Mouse (Mus musculus) frontal cortex, adult (tissue): Measurements from ENCODE around the gene Zfp948.

Source experiments
- ATAC-seq: cut with Nextera tagmentation; 2 replicates; pipeline ENCODE4 v1.9.2; 2017; ENCODE audit warnings: mild to moderate bottlenecking, moderate library complexity, mixed read lengths; ENCODE audit not compliant: low TSS enrichment

Zfp948 gene

GRCm38 (mm10) chr17:21566728-21567349 is at the start of gene Zfp948:
TSS of gene Zfp948 (plus strand) at chr17:21567008.
- ATAC-seq, result peak; percentile 98

DNA sequence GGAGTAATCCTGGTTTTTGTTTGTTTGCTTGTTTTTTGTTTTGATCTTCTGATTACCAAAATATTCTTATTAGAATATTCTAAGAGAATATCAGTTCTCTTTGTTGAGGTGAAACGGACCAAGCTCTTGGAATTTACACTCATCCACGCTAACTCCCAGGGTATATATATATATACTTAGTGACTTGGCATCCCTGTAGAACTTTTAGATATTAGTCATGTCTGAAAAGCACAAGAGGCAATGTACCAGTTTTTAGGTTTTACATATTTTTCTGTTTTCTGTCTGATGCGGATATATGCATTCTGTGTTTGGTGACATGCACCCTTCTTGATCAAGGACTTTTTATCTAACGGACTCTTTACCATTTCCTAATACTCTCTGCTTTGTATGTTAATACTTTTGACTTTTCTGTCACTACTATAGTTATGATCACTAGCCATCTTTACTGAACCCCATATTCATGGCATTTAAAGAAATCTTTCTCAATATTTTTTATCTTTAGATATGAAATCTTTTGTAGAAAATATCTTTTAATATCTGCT is 49.6 kb upstream of the Zfp948 start:
- no peak for ATAC-seq

DNA sequence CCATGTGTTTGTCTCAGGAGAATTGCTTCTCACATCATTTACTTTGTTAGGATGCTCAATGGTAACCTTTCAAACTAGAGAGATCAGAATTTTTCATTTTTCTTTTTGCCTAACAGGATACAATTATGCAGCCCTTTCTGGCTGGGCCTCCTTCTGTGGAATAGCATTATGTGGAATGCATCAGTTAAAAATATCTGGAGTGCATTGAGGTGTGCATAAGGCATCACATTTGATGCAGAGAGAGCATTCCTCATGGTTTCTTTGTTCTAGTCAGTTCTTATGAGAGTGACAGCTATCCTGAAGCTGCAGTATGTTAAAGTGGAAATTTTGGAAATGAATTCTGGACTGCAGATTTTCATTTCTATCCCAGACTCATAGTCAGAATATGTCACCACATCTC is 40.5 kb upstream of the Zfp948 start:
- no peak for ATAC-seq

- ATAC-seq, result no peak
Observed at GRCm38 (mm10) chr17:21530645-21531330, 36.0 kb upstream of the Zfp948 start.

GRCm38 (mm10) chr17:21531621-21532020 is 35.2 kb upstream of the Zfp948 start:
- ATAC-seq, result no peak

GRCm38 (mm10) chr17:21532101-21532951 is 34.5 kb upstream of the Zfp948 start:
- ATAC-seq, result peak; percentile 84

- no peak for ATAC-seq
Observed at GRCm38 (mm10) chr17:21533961-21534360, 32.8 kb upstream of the Zfp948 start.

DNA sequence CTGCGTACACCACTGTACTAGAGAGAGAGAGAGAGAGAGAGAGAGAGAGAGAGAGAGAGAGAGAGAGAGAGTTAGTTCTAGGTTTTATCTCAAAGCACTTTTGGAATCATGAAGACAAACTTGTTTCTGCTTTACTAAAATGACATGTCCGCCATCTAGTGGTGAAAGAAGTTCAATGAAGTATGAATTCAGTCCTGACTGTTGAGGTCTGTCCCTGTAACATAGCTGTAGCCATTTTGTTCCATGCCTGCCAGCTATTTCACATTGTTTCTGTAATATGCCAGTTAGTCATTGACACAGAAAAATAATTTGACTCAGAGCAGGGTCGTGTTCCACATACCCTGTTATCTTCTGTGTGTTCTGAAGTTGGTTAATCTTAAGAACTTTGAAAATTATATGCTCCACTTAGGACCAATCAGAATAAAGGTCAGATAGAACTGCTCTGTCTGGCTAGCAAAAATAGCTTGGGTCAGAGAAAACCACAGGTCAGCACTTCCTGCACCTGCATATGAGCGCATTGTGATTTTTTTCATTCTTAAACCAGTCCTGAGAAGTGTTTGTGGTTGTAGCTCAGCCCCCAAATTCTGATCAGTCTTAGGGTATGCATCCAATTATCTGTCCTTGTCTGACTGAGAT is 32.2 kb upstream of the Zfp948 start:
- peak; percentile 63 for ATAC-seq

DNA sequence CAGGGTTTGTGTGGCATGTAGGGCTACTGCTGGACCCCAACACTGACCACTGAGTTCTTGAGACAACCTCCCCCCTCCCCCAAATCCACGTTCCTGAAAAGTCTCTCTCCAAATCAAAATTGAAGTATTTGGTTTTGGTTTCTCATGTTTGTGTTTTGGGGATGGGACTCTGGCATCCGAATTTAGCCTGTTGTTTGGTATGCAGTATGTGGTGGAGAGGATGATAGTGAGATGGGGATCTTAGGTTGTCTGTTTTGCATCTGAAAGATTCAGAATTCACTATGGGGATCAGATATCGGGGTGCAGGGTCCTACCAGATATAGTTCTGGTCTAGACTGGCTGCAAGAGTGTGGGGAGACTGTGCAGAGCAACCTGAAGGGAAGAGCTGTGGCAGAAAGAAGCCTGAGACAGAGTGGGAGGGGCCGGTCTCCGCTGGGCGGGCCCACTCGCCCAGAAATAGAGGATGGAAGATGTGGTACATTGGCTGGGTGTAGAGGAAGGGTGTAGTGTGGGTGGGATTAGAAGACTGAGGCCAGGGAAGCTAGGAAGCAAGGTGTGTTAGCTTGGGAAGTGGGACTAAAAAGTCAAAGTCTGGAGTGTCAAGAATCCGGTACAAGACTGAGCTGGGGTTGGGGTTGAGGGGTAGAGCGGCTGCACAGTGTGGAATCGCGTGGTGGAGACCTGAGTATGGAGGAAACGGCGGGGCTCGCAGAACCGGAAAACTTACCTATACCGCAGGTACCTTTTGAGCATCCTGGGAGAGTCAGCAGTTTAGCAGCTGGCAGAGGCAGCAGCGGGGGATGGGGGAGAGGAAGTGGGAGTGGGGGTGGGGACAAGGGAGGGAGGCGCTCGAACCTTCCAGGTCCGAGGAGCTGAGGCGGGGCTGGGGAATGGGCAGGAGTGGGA is 31.5 kb upstream of the Zfp948 start, which contains the start of gene Zfp52:
Gene Zfp52 (plus strand): TSS at position 444 of the 906 bp plus-strand sequence.
- peak; percentile 81 for ATAC-seq

DNA sequence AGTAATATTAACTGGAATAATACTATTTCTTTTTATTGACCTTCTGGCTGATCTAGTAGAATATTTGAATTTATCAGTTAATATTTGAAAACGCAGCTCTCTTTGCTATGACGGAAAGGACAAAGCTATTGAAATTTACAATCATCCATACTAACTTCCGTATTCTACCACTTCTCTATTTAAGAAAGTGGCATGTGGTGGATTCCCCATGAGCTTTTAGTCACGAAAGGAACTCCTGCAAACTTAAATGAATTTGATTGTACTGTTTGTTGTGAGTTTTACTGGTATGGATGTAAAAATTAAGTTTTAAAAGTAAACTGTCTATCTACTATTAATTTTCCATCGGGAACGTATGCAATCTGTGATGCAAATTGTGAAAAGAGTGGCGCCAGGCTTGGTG is 30.7 kb upstream of the Zfp948 start:
- no peak for ATAC-seq

GRCm38 (mm10) chr17:21536676-21537075 is 30.1 kb upstream of the Zfp948 start:
- ATAC-seq, result no peak

- no peak for ATAC-seq
Observed at GRCm38 (mm10) chr17:21557831-21558230, 9.0 kb upstream of the Zfp948 start.

GRCm38 (mm10) chr17:21566220-21566619 is 588 bp upstream of the Zfp948 start:
- ATAC-seq, result peak; percentile 90

DNA sequence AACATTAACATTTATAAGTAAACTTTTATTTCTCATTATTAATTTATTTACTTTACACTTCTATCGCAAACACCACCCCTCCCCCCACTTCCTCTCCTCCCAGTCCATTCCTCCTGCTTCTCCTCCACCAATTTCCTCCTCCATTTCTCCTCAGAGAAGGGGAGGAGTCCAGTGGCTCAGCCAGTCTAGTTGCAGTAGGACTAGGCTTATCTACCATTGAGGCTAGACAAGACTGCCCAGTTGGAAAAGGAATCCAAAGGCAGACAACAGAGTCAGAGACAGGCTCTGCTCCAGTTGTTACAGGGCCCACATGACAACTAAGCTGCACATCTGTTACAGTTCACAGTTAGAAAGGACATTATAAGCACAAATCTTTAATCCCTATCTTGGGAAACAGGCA is 888 bp downstream of the Zfp948 start:
- ATAC-seq, result no peak

DNA sequence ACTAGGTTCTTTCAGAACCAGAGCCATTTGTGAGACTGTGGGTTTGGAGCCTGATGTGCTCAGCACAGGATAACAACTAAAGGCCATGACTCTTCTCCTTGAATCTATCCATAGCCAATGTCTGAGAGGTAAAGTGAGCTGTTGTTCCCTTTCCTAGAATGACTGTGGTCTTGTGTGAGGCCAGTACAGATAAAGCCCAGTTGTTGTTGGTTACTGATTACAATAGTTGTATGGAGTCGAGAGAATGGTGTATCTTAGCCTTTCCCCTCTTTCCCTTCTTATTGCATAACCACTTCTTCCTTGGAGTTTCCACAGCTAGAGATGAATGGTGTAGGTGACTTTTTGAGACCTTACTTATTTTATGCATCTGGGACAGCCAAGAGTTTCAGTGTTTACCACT is 12.3 kb downstream of the Zfp948 start:
- ATAC-seq, result no peak

GRCm38 (mm10) chr17:21579493-21580175 is 12.8 kb downstream of the Zfp948 start:
- ATAC-seq, result peak; percentile 73

- ATAC-seq, result no peak
Observed at GRCm38 (mm10) chr17:21585521-21585920, 18.7 kb downstream of the Zfp948 start.

DNA sequence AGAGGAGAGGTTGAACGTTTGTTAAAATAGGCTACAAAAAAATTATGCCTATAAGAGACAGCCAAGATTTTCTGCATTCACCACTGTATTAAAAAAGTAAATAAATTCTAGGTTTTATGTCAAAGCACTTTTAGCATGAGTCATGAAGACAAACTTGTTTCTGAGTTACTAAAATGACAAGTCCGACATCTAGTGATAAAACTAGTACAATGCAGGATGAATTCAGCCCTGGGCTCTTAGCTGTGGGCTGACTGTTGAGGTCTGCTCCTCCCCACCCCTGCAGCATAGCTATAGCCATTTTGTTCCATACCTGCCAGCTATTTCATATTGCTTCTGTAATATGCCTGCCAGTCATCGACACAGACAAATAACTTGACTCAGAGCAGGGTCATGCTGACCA is 49.5 kb downstream of the Zfp948 start:
- no peak for ATAC-seq

- no peak for ATAC-seq
Observed at GRCm38 (mm10) chr17:21617352-21617751, 50.5 kb downstream of the Zfp948 start.

GRCm38 (mm10) chr17:21623647-21624046 is 56.8 kb downstream of the Zfp948 start:
- ATAC-seq, result no peak
